Mouse (Mus musculus) retina, embryonic 14.5 days (tissue): ENCODE measurements around the gene Atg14.
"Not testable (repeated sequence)": the region's sequence is repeated elsewhere in the genome, so short reads cannot be mapped to it uniquely, and the experiment has no call there.

Experiments used
- DNase-seq: peaks from one replicate; pipeline ENCODE4 v3.0.0-alpha.2; 2015; ENCODE audit warnings: low spot score

Atg14 gene

GRCm38 (mm10) chr14:47570549-47570948 lies at the start of gene Atg14:
Gene Atg14 (minus strand): TSS chr14:47570649.
- not testable (repeated sequence) for DNase-seq

GRCm38 (mm10) chr14:47618891-47619290 lies 48.4 kb upstream of the Atg14 start:
- DNase-seq: no peak

GRCm38 (mm10) chr14:47613254-47613653 lies 42.8 kb upstream of the Atg14 start:
- DNase-seq: peak; percentile 4

- peak; percentile 87 for DNase-seq
Observed at GRCm38 (mm10) chr14:47597942-47598388, 27.5 kb upstream of the Atg14 start.

GRCm38 (mm10) chr14:47594426-47595103 lies 24.1 kb upstream of the Atg14 start:
- DNase-seq: no peak

- no peak for DNase-seq
Observed at GRCm38 (mm10) chr14:47590391-47590975, 20.0 kb upstream of the Atg14 start.

GRCm38 (mm10) chr14:47589444-47589843 lies 19.0 kb upstream of the Atg14 start:
- no peak for DNase-seq

GRCm38 (mm10) chr14:47584346-47584745 lies 13.9 kb upstream of the Atg14 start:
- no peak for DNase-seq

- no peak for DNase-seq
Observed at GRCm38 (mm10) chr14:47581681-47582080, 11.2 kb upstream of the Atg14 start.

GRCm38 (mm10) chr14:47581280-47581679 lies 10.8 kb upstream of the Atg14 start:
- no peak for DNase-seq

- DNase-seq: no peak
Observed at GRCm38 (mm10) chr14:47578086-47578485, 7.6 kb upstream of the Atg14 start.

- DNase-seq: no peak
Observed at GRCm38 (mm10) chr14:47576687-47577086, 6.2 kb upstream of the Atg14 start.

GRCm38 (mm10) chr14:47574721-47575120 lies 4.3 kb upstream of the Atg14 start:
- DNase-seq: peak; percentile 21

- DNase-seq: no peak
Observed at GRCm38 (mm10) chr14:47572707-47573106, 2.3 kb upstream of the Atg14 start.

GRCm38 (mm10) chr14:47567962-47568652 lies 2.3 kb downstream of the Atg14 start:
- peak; percentile 98 for DNase-seq

GRCm38 (mm10) chr14:47563106-47563505 lies 7.3 kb downstream of the Atg14 start:
- no peak for DNase-seq

GRCm38 (mm10) chr14:47562530-47562929 lies 7.9 kb downstream of the Atg14 start:
- no peak for DNase-seq

GRCm38 (mm10) chr14:47560714-47561113 lies 9.7 kb downstream of the Atg14 start:
- DNase-seq: no peak

- no peak for DNase-seq
Observed at GRCm38 (mm10) chr14:47555225-47555624, 15.2 kb downstream of the Atg14 start.

GRCm38 (mm10) chr14:47554236-47554635 lies 16.2 kb downstream of the Atg14 start:
- no peak for DNase-seq

GRCm38 (mm10) chr14:47553380-47553779 lies 17.1 kb downstream of the Atg14 start:
- DNase-seq: no peak

GRCm38 (mm10) chr14:47551668-47552067 lies 18.8 kb downstream of the Atg14 start:
- no peak for DNase-seq

- no peak for DNase-seq
Observed at GRCm38 (mm10) chr14:47544877-47545276, 25.6 kb downstream of the Atg14 start.
